Mouse (Mus musculus): ENCODE data around the gene Cfap20. TPM values are rescaled to one million over a fixed set of nuclear protein-coding genes. Genes with fewer than 3 reads are reported as not detected.

The Cfap20 gene
- polyA plus RNA-seq, 1 experiment from 2014 or later, result 195 TPM

DNA sequence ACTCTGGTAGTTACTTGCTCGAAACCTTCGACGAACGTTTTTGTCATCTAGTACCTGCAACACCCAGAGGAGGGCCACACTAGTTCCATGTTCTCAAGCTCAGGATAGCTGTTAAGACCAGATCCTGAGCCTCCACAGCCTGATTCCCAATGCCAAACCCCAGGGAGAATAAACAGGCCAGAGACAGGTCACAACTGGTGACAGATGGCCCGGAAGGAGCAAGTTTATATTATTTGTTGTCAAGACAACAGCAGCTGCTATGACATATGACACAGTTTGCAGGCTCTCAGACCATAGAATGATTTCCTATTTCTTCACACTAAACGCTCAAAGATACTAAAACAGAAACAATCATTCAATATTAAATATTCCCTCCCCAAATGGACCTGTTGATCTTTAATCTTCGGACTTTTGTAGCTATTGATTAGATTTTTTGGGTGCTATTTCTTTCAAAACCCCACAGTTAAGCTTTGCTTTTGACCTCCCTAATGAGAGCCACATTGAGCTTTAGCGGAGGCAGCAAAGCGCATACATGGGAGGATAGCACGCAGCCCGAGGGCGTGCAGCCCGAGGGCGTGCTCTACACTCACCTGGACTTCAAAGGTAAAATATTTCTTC is 12.4 kb downstream of the Cfap20 start:
- H3K36me3 ChIP-seq (ENCODE audit: control insufficient read depth, insufficient read depth, low read length), result peaks cover 51% of the 10 kb centered on the region
- 94% methylated on average over 14 of the region's 14 CpGs for WGBS
- no peak overlapping the region for H3K27ac ChIP-seq (replicated peaks in 1 of 2; ENCODE audit: control insufficient read depth in 1 of 2, insufficient read depth in 1 of 2, low read depth in 2 of 2, low read length in 2 of 2)
- H3K4me3 ChIP-seq (ENCODE audit: control insufficient read depth in 1 of 2, insufficient read depth in 1 of 2, low read depth in 1 of 2, low read length in 2 of 2), result no peak overlapping the region
- no peak overlapping the region for H3K9ac ChIP-seq (ENCODE audit: low read length)
- H3K4me1 ChIP-seq (ENCODE audit: control insufficient read depth in 2 of 2, insufficient read depth in 2 of 2, low read length in 2 of 2), result peaks cover 9 to 32% of the 10 kb centered on the region in 2 experiments
- no peak for ATAC-seq (ENCODE audit: insufficient number of reproducible peaks, insufficient read depth, low FRiP score, low read depth)
- H3K9me3 ChIP-seq (ENCODE audit: control insufficient read depth, low read length), result no peaks in the 10 kb centered on the region
- no peaks in the 10 kb centered on the region for H3K27me3 ChIP-seq (ENCODE audit: control insufficient read depth, insufficient read depth, low read length)
- no peak overlapping the region for H3K4me2 ChIP-seq (ENCODE audit: low read length)

DNA sequence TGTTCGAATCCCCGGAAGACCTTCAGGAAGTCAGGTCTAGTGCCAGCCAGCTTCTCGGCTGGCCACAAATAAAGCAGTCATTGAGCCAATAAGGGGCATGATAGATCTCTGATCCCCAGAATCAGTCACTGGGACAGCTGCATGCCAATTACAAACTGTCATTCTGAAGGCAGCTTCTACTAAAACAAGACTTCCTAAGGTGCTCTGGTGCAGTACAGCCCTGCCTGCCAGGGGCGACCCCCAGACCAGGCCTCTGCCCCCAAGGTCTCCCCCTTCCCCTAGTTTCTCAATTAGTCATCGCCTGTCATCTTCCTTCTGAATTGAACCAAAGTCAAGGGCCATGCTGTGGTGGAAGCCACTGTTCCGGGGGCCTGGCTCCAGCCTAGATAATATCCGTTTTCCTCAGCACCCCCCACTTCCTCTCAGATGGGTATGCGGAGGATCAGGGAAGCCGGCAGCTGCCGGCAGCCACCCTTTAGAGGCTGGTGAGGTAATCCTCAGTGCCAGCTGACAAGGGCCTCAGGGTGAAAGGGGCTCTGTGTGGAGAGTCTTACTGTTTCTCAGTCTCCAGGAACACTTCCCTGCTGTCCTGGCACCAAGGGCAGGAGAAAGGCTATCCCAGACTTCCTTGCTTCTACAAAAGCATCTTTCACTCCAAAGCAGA is 23.2 kb downstream of the Cfap20 start:
- no peak overlapping the region for H3K4me2 ChIP-seq (ENCODE audit: low read length)
- no peak overlapping the region for H3K4me3 ChIP-seq (ENCODE audit: control insufficient read depth in 1 of 2, insufficient read depth in 1 of 2, low read depth in 1 of 2, low read length in 2 of 2)
- WGBS, result 34% methylated on average over 10 of the region's 10 CpGs
- H3K4me1 ChIP-seq (ENCODE audit: control insufficient read depth in 2 of 2, insufficient read depth in 2 of 2, low read length in 2 of 2), result peaks cover 9% of the 10 kb centered on the region in 2 experiments
- ATAC-seq (ENCODE audit: insufficient number of reproducible peaks, insufficient read depth, low FRiP score, low read depth), result no peak; the same call in 1 of the 2 replicates
- peak overlapping the region; percentile 10 to 12; a peak in 3 of 4 replicates for H3K27ac ChIP-seq (replicated peaks in 1 of 2; ENCODE audit: control insufficient read depth in 1 of 2, insufficient read depth in 1 of 2, low read depth in 2 of 2, low read length in 2 of 2)
- no peaks in the 10 kb centered on the region for H3K27me3 ChIP-seq (ENCODE audit: control insufficient read depth, insufficient read depth, low read length)
- H3K36me3 ChIP-seq (ENCODE audit: control insufficient read depth, insufficient read depth, low read length), result no peaks in the 10 kb centered on the region
- no peaks in the 10 kb centered on the region for H3K9me3 ChIP-seq (ENCODE audit: control insufficient read depth, low read length)
- no peak overlapping the region for H3K9ac ChIP-seq (ENCODE audit: low read length)

DNA sequence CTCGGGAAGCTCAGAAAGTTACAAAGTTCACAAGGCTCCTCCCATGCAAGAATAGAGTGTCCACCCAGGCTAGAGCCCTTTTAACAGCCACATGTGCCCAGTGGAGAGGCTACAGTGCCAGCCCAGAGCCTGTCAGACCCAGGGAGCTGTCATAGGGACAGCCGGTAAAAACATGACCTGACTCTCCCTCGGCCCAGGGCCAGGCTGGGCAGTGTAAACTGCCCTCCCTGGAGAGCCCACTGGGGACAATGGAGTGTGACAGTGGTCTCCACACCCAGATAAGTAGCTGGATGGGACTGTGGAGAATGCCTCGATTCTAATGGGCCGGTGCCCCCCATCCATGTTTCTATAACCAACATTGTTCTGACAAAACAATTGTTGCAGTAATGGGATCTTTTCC is 25.2 kb downstream of the Cfap20 start:
- no peaks in the 10 kb centered on the region for H3K9me3 ChIP-seq (ENCODE audit: control insufficient read depth, low read length)
- 65% methylated on average over 5 of the region's 5 CpGs for WGBS
- no peak overlapping the region for H3K9ac ChIP-seq (ENCODE audit: low read length)
- no peaks in the 10 kb centered on the region for H3K27me3 ChIP-seq (ENCODE audit: control insufficient read depth, insufficient read depth, low read length)
- no peak overlapping the region for H3K4me2 ChIP-seq (ENCODE audit: low read length)
- ATAC-seq (ENCODE audit: insufficient number of reproducible peaks, insufficient read depth, low FRiP score, low read depth), result no peak; the same call in 1 of the 2 replicates
- H3K27ac ChIP-seq (replicated peaks in 1 of 2; ENCODE audit: control insufficient read depth in 1 of 2, insufficient read depth in 1 of 2, low read depth in 2 of 2, low read length in 2 of 2), result no peak overlapping the region
- H3K4me1 ChIP-seq (ENCODE audit: control insufficient read depth in 2 of 2, insufficient read depth in 2 of 2, low read length in 2 of 2), result peaks cover 9% of the 10 kb centered on the region in 2 experiments
- H3K36me3 ChIP-seq (ENCODE audit: control insufficient read depth, insufficient read depth, low read length), result no peaks in the 10 kb centered on the region
- H3K4me3 ChIP-seq (ENCODE audit: control insufficient read depth in 1 of 2, insufficient read depth in 1 of 2, low read depth in 1 of 2, low read length in 2 of 2), result no peak overlapping the region

DNA sequence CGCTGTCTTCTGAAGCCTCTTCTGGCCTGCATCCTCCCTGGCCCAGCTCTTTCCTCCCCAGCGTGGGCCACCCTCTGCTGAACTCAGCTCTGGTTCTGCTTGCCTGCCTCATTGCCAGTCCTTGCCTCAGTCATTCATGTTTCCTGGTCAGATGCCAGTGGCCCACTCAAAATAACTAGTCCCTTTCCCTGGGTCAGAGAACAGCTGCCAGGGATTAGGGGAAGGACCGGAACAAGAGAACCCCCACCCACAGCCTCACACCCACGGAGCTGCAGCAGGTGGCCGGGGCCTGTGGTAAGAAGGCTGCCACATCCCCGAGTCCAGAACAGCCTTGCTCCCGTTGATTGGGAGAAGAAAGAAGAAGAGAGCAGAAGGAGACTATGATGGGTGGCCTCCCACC is 33.6 kb downstream of the Cfap20 start:
- no peaks in the 10 kb centered on the region for H3K9me3 ChIP-seq (ENCODE audit: control insufficient read depth, low read length)
- no peaks in the 10 kb centered on the region for H3K36me3 ChIP-seq (ENCODE audit: control insufficient read depth, insufficient read depth, low read length)
- H3K4me1 ChIP-seq (ENCODE audit: control insufficient read depth in 2 of 2, insufficient read depth in 2 of 2, low read length in 2 of 2), result peaks cover 16% of the 10 kb centered on the region in 2 experiments
- no peak overlapping the region for H3K9ac ChIP-seq (ENCODE audit: low read length)
- WGBS, result 77% methylated on average over 7 of the region's 7 CpGs
- H3K27ac ChIP-seq (replicated peaks in 1 of 2; ENCODE audit: control insufficient read depth in 1 of 2, insufficient read depth in 1 of 2, low read depth in 2 of 2, low read length in 2 of 2), result no peak overlapping the region
- H3K4me3 ChIP-seq (ENCODE audit: control insufficient read depth in 1 of 2, insufficient read depth in 1 of 2, low read depth in 1 of 2, low read length in 2 of 2), result no peak overlapping the region
- no peak overlapping the region for H3K4me2 ChIP-seq (ENCODE audit: low read length)
- H3K27me3 ChIP-seq (ENCODE audit: control insufficient read depth, insufficient read depth, low read length), result no peaks in the 10 kb centered on the region
- ATAC-seq (ENCODE audit: insufficient number of reproducible peaks, insufficient read depth, low FRiP score, low read depth), result no peak

DNA sequence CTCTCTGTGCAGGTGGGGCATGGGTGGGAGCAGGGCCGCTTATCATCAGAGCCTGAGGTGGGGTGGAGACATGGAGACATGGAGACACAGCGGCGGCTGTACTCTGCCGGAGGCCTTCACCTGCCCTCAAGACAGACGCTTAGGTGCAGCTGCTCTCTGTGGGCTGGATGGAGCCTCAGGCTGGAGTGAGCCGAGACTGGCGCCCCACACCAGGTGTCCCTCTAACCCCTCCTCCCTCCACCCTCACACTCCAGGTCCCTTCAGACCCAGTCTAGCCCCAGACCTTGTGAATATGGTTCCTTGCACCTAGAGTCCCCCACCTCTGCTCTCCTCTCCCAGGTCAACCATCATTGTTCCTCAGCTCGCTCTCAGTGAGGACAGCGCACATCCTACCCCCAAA is 35.5 kb downstream of the Cfap20 start:
- Histone ChIP-seq H3K9ac (ENCODE audit: low read length) (no peak overlapping the region), H3K4me1 (ENCODE audit: control insufficient read depth in 2 of 2, insufficient read depth in 2 of 2, low read length in 2 of 2) (peaks cover 33% of the 10 kb centered on the region in 2 experiments), H3K27ac (replicated peaks in 1 of 2; ENCODE audit: control insufficient read depth in 1 of 2, insufficient read depth in 1 of 2, low read depth in 2 of 2, low read length in 2 of 2) (no peak overlapping the region), H3K4me3 (ENCODE audit: control insufficient read depth in 1 of 2, insufficient read depth in 1 of 2, low read depth in 1 of 2, low read length in 2 of 2) (no peak overlapping the region), H3K27me3 (ENCODE audit: control insufficient read depth, insufficient read depth, low read length) (no peaks in the 10 kb centered on the region), H3K4me2 (ENCODE audit: low read length) (no peak overlapping the region), H3K9me3 (ENCODE audit: control insufficient read depth, low read length) (no peaks in the 10 kb centered on the region), H3K36me3 (ENCODE audit: control insufficient read depth, insufficient read depth, low read length) (no peaks in the 10 kb centered on the region)
- no peak for ATAC-seq (ENCODE audit: insufficient number of reproducible peaks, insufficient read depth, low FRiP score, low read depth)
- 88% methylated on average over 9 of the region's 9 CpGs for WGBS

DNA sequence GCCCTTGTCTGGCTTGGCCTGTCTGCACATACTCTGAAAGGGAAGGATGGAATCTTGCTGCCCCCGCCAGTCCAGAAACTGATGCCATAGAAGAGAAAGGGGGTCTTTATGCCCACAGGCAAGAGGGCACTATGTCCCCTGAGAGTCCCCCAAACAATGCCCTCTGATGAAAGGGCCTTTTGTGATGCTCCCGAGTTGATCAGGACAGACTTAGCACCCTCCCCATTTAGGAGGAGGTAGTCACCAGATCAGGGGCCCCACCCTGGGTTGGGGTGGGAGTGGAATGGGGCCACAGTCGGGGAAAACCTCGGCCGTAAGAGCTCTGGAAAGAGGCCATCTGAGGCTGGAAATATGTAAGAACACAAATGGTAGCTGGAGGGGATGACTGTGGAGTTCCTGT is 37.5 kb downstream of the Cfap20 start:
- Histone ChIP-seq H3K27me3 (ENCODE audit: control insufficient read depth, insufficient read depth, low read length) (no peaks in the 10 kb centered on the region), H3K4me2 (ENCODE audit: low read length) (no peak overlapping the region), H3K9ac (ENCODE audit: low read length) (no peak overlapping the region), H3K27ac (replicated peaks in 1 of 2; ENCODE audit: control insufficient read depth in 1 of 2, insufficient read depth in 1 of 2, low read depth in 2 of 2, low read length in 2 of 2) (peak overlapping the region; percentile 46 to 59; a peak in 3 of 4 replicates), H3K36me3 (ENCODE audit: control insufficient read depth, insufficient read depth, low read length) (no peaks in the 10 kb centered on the region), H3K4me1 (ENCODE audit: control insufficient read depth in 2 of 2, insufficient read depth in 2 of 2, low read length in 2 of 2) (peaks cover 35 to 41% of the 10 kb centered on the region in 2 experiments), H3K9me3 (ENCODE audit: control insufficient read depth, low read length) (no peaks in the 10 kb centered on the region), H3K4me3 (ENCODE audit: control insufficient read depth in 1 of 2, insufficient read depth in 1 of 2, low read depth in 1 of 2, low read length in 2 of 2) (no peak overlapping the region)
- ATAC-seq (ENCODE audit: insufficient number of reproducible peaks, insufficient read depth, low FRiP score, low read depth), result no peak
- 38% methylated on average over 5 of the region's 5 CpGs for WGBS

DNA sequence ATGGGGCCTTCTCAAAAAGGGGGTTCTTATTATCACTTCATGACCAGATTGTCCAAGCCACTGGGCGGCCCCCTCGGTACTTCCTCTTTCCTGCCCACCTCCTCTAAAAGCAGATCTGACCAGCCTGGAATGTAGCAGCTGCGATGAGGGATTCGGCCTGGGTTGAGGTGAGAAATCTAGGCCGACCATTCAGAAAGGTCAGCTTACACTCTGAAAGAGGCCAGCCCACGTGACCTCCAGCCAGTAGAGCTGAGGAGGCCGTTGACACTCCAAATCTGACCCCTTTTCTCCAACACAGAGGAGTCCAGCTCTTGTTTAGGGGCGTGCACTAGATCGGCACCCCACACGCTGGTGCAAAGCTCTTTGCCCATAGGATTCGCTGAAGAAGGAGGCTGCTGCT is 37.9 kb downstream of the Cfap20 start:
- peak overlapping the region; percentile 46 to 59; a peak in 3 of 4 replicates for H3K27ac ChIP-seq (replicated peaks in 1 of 2; ENCODE audit: control insufficient read depth in 1 of 2, insufficient read depth in 1 of 2, low read depth in 2 of 2, low read length in 2 of 2)
- peaks cover 38 to 41% of the 10 kb centered on the region in 2 experiments for H3K4me1 ChIP-seq (ENCODE audit: control insufficient read depth in 2 of 2, insufficient read depth in 2 of 2, low read length in 2 of 2)
- H3K4me2 ChIP-seq (ENCODE audit: low read length), result no peak overlapping the region
- WGBS, result 35% methylated on average over 11 of the region's 11 CpGs
- no peaks in the 10 kb centered on the region for H3K36me3 ChIP-seq (ENCODE audit: control insufficient read depth, insufficient read depth, low read length)
- H3K9me3 ChIP-seq (ENCODE audit: control insufficient read depth, low read length), result no peaks in the 10 kb centered on the region
- H3K9ac ChIP-seq (ENCODE audit: low read length), result no peak overlapping the region
- no peak for ATAC-seq (ENCODE audit: insufficient number of reproducible peaks, insufficient read depth, low FRiP score, low read depth)
- H3K4me3 ChIP-seq (ENCODE audit: control insufficient read depth in 1 of 2, insufficient read depth in 1 of 2, low read depth in 1 of 2, low read length in 2 of 2), result no peak overlapping the region
- no peaks in the 10 kb centered on the region for H3K27me3 ChIP-seq (ENCODE audit: control insufficient read depth, insufficient read depth, low read length)
